Mouse (Mus musculus) embryonic facial prominence, embryonic 12.5 days (tissue): ENCODE measurements around the gene Sec1. TPM values are rescaled to one million over a fixed set of nuclear protein-coding genes. Genes with fewer than 3 reads are reported as not detected.

Experiments
- ATAC-seq: fragments of 200-750 bp; cut with Nextera tagmentation; 2 replicates; pipeline ENCODE4 v1.8.0; 2017; ENCODE audit not compliant: insufficient number of reproducible peaks, insufficient read depth, low FRiP score, low TSS enrichment
- H3K27ac ChIP-seq: fragments of 300-500 bp; sonication (generic); 2 replicates; pipeline ENCODE4 v1.5.1; 2016; ENCODE audit warnings: mild to moderate bottlenecking
- H3K27me3 ChIP-seq: fragments of 300-500 bp; sonication (generic); 2 replicates; pipeline ENCODE4 v1.6.1; 2016; ENCODE audit warnings: mild to moderate bottlenecking, moderate library complexity
- H3K36me3 ChIP-seq: fragments of 300-500 bp; sonication (generic); 2 replicates; pipeline ENCODE4 v1.6.1; 2016; ENCODE audit warnings: mild to moderate bottlenecking
- H3K4me1 ChIP-seq: fragments of 300-500 bp; sonication (generic); 2 replicates; pipeline ENCODE4 v1.6.1; 2016
- H3K4me2 ChIP-seq: fragments of 300-500 bp; sonication (generic); replicated peaks from 2 replicates; pipeline ENCODE4 v1.6.1; 2016; ENCODE audit warnings: mild to moderate bottlenecking, moderate library complexity
- H3K4me3 ChIP-seq: fragments of 300-500 bp; sonication (generic); 2 replicates; pipeline ENCODE4 v1.5.1; 2016; ENCODE audit warnings: mild to moderate bottlenecking
- H3K9ac ChIP-seq: fragments of 300-500 bp; sonication (generic); 2 replicates; pipeline ENCODE4 v1.6.1; 2016; ENCODE audit warnings: mild to moderate bottlenecking, moderate library complexity
- H3K9me3 ChIP-seq: fragments of 300-500 bp; sonication (generic); 2 replicates; pipeline ENCODE4 v1.6.1; 2016; ENCODE audit warnings: mild to moderate bottlenecking, moderate library complexity
- WGBS: fragments of 180-500 bp; shearing (Covaris S2); methylation state at CpG from one replicate; pipeline ENCODE4 v1.1.7; 2016; 5-methylcytosine and 5-hydroxymethylcytosine counted together
- polyA plus RNA-seq: library from polyadenylated mRNA; unstranded; fragments of >200 nt; fragmentation: Nextera tagmentation; extraction: Ambion mirVana; gene quantifications from 2 replicates; pipeline ENCODE4 v1.2.1, GENCODE M21; 2016

The Sec1 gene
- polyA plus RNA-seq, 1 experiment from 2014 or later, result 3.1 TPM

GRCm38 (mm10) chr7:45702809-45703520 lies 8.8 kb upstream of the Sec1 start:
- Histone ChIP-seq H3K36me3 (no peaks in the 10 kb centered on the region), H3K27ac (0 out of 2 replicates have a peak overlapping the region, but pooled peaks have one; percentile 85), H3K4me3 (no peak overlapping the region), H3K27me3 (peaks cover 26% of the 10 kb centered on the region), H3K9me3 (no peaks in the 10 kb centered on the region), H3K4me1 (peaks cover 46% of the 10 kb centered on the region), H3K4me2 (peak overlapping the region; percentile 98), H3K9ac (0 out of 2 replicates have a peak overlapping the region, but pooled peaks have one; percentile 40)
- no peak for ATAC-seq
- 91% methylated on average over 17 of the region's 17 CpGs for WGBS

GRCm38 (mm10) chr7:45702316-45702715 lies 8.1 kb upstream of the Sec1 start:
- Histone ChIP-seq H3K27me3 (peaks cover 26% of the 10 kb centered on the region), H3K27ac (no peak overlapping the region), H3K9ac (no peak overlapping the region), H3K36me3 (no peaks in the 10 kb centered on the region), H3K4me3 (no peak overlapping the region), H3K4me1 (peaks cover 39% of the 10 kb centered on the region), H3K9me3 (no peaks in the 10 kb centered on the region), H3K4me2 (0 out of 2 replicates have a peak overlapping the region, but pooled peaks have one; percentile 3)
- ATAC-seq, result no peak
- 93% methylated on average over 11 of the region's 11 CpGs for WGBS

- Histone ChIP-seq H3K4me1 (peaks cover 34% of the 10 kb centered on the region), H3K4me2 (peak overlapping the region; percentile 89)
- 83% methylated on average over 11 of the region's 11 CpGs for WGBS
These were observed 7.4 kb upstream of the Sec1 start for GRCm38 (mm10) chr7:45701607-45702006.

DNA sequence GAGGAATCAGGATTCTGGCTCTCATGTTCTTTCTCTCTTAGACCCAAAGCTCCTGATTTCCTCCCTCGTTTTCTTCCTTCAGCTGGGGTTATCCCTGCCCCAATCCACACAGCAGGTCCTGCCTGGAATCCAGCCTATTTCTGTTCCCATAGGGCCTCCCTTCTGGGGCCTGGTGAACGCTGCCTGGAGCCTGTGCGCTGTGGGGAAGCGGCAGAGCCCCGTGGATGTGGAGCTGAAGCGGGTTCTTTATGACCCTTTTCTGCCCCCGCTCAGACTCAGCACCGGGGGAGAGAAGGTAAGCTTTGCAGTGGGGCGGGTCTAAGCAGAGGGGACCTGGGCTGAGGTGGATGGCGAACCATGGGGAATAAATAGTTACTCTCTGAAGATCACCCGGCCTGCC lies 6.9 kb upstream of the Sec1 start:
- H3K4me2 ChIP-seq, result peak overlapping the region; percentile 89
- peak overlapping the region; percentile 43 for H3K4me3 ChIP-seq
- H3K9ac ChIP-seq, result 0 out of 2 replicates have a peak overlapping the region, but pooled peaks have one; percentile 27
- H3K4me1 ChIP-seq, result peaks cover 34% of the 10 kb centered on the region
- 26% methylated on average over 11 of the region's 11 CpGs for WGBS
- H3K9me3 ChIP-seq, result no peaks in the 10 kb centered on the region
- no peaks in the 10 kb centered on the region for H3K36me3 ChIP-seq
- peaks cover 26% of the 10 kb centered on the region for H3K27me3 ChIP-seq
- ATAC-seq, result no peak
- H3K27ac ChIP-seq, result peak overlapping the region; percentile 60; the same call in 1 of the 2 replicates

More at GRCm38 (mm10) chr7:45701607-45702006, 7.4 kb upstream of the Sec1 start:
- no peak for ATAC-seq
- 0 out of 2 replicates have a peak overlapping the region, but pooled peaks have one; percentile 27 for H3K9ac ChIP-seq
- H3K36me3 ChIP-seq, result no peaks in the 10 kb centered on the region
- no peaks in the 10 kb centered on the region for H3K9me3 ChIP-seq
- H3K27me3 ChIP-seq, result peaks cover 26% of the 10 kb centered on the region
- H3K4me3 ChIP-seq, result peak overlapping the region; percentile 43
- no peak overlapping the region for H3K27ac ChIP-seq

DNA sequence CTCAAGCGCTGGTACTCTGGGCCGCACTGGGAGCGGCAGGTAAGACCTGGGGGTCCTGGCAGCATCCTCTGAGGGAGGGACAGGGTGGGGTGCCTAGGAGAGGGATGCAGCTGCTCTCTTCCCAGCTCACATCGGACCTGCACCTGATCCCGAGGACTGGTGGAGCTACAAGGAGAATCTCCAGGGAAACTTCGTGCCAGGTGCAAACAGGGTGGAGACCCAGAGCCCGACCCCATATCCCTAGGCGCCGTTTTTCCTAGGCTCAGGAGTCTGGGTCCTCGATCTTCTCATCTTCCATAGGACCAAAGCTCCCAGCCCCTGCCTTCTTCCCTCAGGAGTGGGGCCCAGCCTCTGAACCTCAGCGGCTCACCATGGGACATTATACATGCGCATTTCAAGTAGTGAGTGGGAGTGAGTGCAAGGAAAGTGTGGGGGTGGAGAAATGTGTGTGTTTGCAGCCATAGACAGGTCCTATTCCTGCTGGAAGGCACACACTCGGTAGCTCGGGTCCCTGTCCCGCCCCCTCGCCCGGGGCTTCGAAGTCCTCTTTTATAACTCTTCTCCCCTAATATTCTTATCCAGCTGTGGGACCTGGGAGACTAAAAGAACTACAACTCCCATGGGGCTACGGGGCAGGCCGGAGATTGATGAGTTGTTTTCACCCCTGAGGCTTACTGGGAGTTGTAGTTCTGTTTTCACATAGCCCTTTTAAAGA lies 6.3 kb upstream of the Sec1 start:
- under 1% methylated on average over 20 of the region's 20 CpGs for WGBS
- 0 out of 2 replicates have a peak overlapping the region, but pooled peaks have one; percentile 60 for H3K27ac ChIP-seq
- H3K36me3 ChIP-seq, result no peaks in the 10 kb centered on the region
- H3K4me2 ChIP-seq, result peak overlapping the region; percentile 89
- ATAC-seq, result no peak
- peak overlapping the region; percentile 43 for H3K4me3 ChIP-seq
- H3K27me3 ChIP-seq, result peaks cover 26% of the 10 kb centered on the region
- peak overlapping the region; percentile 53 for H3K9ac ChIP-seq
- no peaks in the 10 kb centered on the region for H3K9me3 ChIP-seq
- H3K4me1 ChIP-seq, result peaks cover 33% of the 10 kb centered on the region

GRCm38 (mm10) chr7:45699523-45700141 lies 5.4 kb upstream of the Sec1 start, which contains the start of gene Car11:
TSS of gene Car11 (plus strand) at chr7:45699843.
- H3K27ac ChIP-seq, result 0 out of 2 replicates have a peak within 1 kb of the TSS, but pooled peaks have one; percentile 60
- peaks cover 41% of the 10 kb centered on the region for H3K4me1 ChIP-seq

DNA sequence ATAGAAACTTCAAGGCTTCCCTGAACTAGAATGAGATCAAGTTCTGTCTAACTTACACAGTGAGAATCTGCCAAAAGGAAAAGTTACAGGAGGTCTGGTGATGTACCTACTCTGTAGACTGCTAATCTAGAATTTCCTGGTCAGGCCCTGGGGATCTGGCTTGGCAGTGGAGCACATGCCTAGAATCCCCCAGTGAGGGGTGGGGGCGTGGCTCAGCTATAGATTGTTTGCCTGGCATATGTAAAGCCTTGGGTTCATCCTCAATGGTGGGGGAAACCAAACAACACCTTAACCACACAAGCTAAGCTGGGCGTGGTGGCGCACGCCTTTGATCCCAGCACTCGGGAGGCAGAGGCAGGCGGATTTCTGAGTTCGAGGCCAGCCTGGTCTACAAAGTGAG lies 3.7 kb upstream of the Sec1 start:
- H3K4me2 ChIP-seq, result no peak overlapping the region
- H3K27ac ChIP-seq, result no peak overlapping the region
- no peaks in the 10 kb centered on the region for H3K36me3 ChIP-seq
- no peak for ATAC-seq
- H3K4me3 ChIP-seq, result no peak overlapping the region
- H3K4me1 ChIP-seq, result peaks cover 38% of the 10 kb centered on the region
- peaks cover 26% of the 10 kb centered on the region for H3K27me3 ChIP-seq
- no peak overlapping the region for H3K9ac ChIP-seq
- H3K9me3 ChIP-seq, result no peaks in the 10 kb centered on the region
- WGBS, result 86% methylated on average over 7 of the region's 7 CpGs

More at GRCm38 (mm10) chr7:45699523-45700141, 5.4 kb upstream of the Sec1 start, which contains the start of gene Car11:
- peak within 1 kb of the TSS; percentile 89 for H3K4me2 ChIP-seq
- peak within 1 kb of the TSS; percentile 53 for H3K9ac ChIP-seq
- peaks cover 26% of the 10 kb centered on the region for H3K27me3 ChIP-seq
- H3K9me3 ChIP-seq, result no peaks in the 10 kb centered on the region
- no peak for ATAC-seq
- H3K36me3 ChIP-seq, result no peaks in the 10 kb centered on the region
- peak within 1 kb of the TSS; percentile 43 for H3K4me3 ChIP-seq
- 2% methylated on average over 36 of the region's 36 CpGs for WGBS

DNA sequence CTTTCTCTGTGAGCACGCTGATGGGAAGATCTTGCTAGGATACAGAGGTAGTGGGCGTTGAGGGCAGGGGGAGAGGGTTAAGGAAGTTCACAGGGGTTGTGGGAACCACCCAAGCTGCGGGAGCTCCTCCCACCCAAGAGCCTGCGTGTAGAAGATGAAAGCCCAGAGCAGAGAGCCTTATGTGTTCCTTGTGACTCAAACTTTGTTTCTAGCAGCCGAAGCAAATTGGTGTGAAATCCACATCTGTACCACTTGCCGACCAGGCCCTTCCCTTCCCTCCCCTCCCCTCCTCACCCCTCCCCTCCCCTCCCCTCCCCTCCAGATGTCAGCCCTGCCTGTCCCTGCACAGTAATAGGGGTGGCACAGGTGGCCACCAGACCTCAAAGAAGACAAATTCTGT lies 896 bp upstream of the Sec1 start:
- H3K9ac ChIP-seq, result no peak overlapping the region
- H3K4me2 ChIP-seq, result no peak overlapping the region
- no peaks in the 10 kb centered on the region for H3K36me3 ChIP-seq
- no peaks in the 10 kb centered on the region for H3K9me3 ChIP-seq
- peak overlapping the region; percentile 76 for H3K27ac ChIP-seq
- H3K4me1 ChIP-seq, result peaks cover 29% of the 10 kb centered on the region
- 0 out of 2 replicates have a peak, but pooled peaks have one; percentile 24 for ATAC-seq
- peaks cover 19% of the 10 kb centered on the region for H3K27me3 ChIP-seq
- 11% methylated on average over 6 of the region's 6 CpGs for WGBS
- no peak overlapping the region for H3K4me3 ChIP-seq

DNA sequence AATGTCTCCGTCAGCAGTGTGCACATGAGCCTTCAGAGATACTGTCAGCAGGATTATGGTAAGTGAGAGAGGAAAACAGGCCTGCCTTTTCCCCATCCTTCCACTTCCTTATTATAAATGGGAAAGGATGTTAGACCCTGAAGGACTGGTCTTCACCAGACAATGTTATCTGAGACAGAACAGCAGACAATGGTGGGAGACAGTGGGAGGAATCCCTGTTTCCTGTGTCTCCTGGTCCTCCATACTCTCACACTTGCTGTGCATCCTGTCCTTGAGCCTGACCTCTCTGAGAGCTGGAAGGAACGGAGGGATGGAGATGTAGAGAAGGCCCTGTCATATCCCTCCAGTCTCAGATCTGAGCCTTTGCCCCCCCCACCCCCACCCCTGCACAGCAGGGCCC lies 1.8 kb downstream of the Sec1 start:
- no peak for ATAC-seq
- Histone ChIP-seq H3K9me3 (no peaks in the 10 kb centered on the region), H3K36me3 (no peaks in the 10 kb centered on the region), H3K27me3 (no peaks in the 10 kb centered on the region), H3K4me1 (peaks cover 20% of the 10 kb centered on the region), H3K27ac (no peak overlapping the region), H3K4me3 (no peak overlapping the region), H3K4me2 (no peak overlapping the region), H3K9ac (no peak overlapping the region)
- WGBS, result 93% methylated on average over 2 of the region's 2 CpGs

- H3K9me3 ChIP-seq, result no peaks in the 10 kb centered on the region
- H3K4me3 ChIP-seq, result no peak overlapping the region
- no peaks in the 10 kb centered on the region for H3K36me3 ChIP-seq
- WGBS, result 72% methylated on average over 11 of the region's 11 CpGs
- no peak overlapping the region for H3K9ac ChIP-seq
- 0 out of 2 replicates have a peak, but pooled peaks cover 3% of the 10 kb centered on the region for H3K27me3 ChIP-seq
- no peak overlapping the region for H3K4me2 ChIP-seq
- ATAC-seq, result no peak
- peaks cover 29% of the 10 kb centered on the region for H3K4me1 ChIP-seq
- H3K27ac ChIP-seq, result no peak overlapping the region
These were observed 4.4 kb downstream of the Sec1 start for GRCm38 (mm10) chr7:45689800-45690199.

DNA sequence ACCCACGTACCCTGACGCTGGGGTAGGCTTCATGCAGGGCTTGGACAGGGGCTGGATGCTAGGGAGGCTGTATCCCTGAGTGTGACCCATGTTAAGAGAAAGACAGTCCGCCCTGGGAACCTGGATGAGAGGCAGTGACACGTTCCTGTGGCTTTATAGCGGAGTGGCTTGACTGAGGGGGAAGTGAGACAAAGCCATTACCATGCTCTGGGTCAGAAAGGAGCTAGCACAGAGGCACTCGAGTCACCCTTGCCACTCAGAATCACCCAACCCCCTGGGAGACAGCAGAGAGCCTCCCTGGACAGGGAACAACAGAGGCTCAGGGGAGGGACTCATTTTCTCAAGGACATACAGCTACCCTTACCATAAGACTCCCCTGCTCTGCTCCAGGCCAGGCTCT lies 5.1 kb downstream of the Sec1 start:
- ATAC-seq, result no peak
- 53% methylated on average over 6 of the region's 6 CpGs for WGBS
- Histone ChIP-seq H3K27ac (no peak overlapping the region), H3K9ac (no peak overlapping the region), H3K4me2 (no peak overlapping the region), H3K27me3 (0 out of 2 replicates have a peak, but pooled peaks cover 6% of the 10 kb centered on the region), H3K9me3 (no peaks in the 10 kb centered on the region), H3K36me3 (no peaks in the 10 kb centered on the region), H3K4me3 (no peak overlapping the region), H3K4me1 (peaks cover 28% of the 10 kb centered on the region)
